Mouse (Mus musculus): ENCODE measurements around the gene Hes2.
A peak's percentile ranks its signal among the peaks of the same experiment; 100 is the strongest.

Hes2 gene

GRCm38 (mm10) chr4:152160748-152161147, 2.1 kb downstream of the Hes2 start:
- DNase-seq (ENCODE audit: low read depth) = no peak

- no peak for DNase-seq (ENCODE audit: low read depth)
Observed at GRCm38 (mm10) chr4:152161601-152162000, 2.9 kb downstream of the Hes2 start.

GRCm38 (mm10) chr4:152162748-152163147, 4.1 kb downstream of the Hes2 start:
- DNase-seq (ENCODE audit: low read depth) = no peak

- DNase-seq (ENCODE audit: low read depth) = peak; percentile 69
Observed at GRCm38 (mm10) chr4:152165036-152165931, 6.6 kb downstream of the Hes2 start.

DNA sequence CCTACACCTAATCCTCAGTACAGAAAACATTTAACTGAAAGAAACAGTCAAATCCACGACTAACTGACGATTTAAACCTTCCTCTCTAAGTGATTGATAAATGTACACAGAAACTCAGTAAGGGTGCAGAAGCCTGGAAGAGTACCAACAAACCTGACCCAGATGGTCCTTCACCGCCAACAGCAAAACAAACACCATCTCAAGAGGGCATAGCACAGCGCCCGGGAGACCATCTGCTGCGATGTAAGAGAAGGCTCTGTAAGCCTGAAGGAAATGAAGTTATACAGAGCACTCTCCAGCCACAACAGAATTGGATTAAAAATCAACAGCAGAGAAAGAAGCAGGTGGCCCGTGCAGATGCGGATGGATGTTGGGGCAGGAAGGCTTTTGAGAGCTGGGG, 9.4 kb downstream of the Hes2 start:
- no peak for DNase-seq (ENCODE audit: low read depth)

DNA sequence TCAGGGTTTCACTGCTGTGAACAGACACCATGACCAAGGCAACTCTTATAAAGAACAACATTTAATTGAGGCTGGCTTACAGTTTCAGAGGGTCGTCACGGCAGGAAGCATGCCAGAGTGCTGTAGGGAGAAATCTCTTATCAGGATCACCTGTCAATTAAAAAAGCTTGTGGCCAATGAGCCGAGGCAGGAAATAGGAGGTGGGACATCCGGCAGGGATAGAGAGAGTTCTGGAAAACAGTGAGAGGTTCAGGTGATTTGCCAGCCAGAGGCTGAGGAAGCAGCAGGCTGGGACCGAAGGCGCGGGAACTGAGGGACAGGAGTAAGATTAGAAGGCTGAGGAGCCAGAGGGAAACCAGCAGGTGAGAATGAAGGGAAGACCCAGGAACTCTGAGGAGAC, 10.4 kb downstream of the Hes2 start:
- DNase-seq (ENCODE audit: low read depth) = no peak

DNA sequence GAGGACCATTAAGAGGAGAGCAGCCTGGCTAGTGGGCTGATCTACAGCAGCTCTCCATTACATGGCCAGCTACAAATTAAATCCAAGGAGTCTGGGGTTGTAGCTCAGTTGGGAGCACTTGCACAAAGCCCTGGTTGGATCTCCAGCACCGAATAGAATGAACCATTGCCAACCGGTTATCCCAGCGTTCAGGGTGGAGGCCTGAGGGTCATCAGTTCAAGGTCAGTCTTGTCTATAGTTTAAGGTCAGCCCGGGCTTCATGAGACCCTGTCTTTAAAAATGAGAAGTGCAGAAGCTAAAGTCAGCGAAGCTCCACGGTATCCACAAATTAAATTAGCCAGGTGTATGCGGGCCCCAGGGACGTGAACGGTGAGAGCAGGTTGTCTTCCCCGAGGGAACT, 11.6 kb downstream of the Hes2 start:
- no peak for DNase-seq (ENCODE audit: low read depth)

DNA sequence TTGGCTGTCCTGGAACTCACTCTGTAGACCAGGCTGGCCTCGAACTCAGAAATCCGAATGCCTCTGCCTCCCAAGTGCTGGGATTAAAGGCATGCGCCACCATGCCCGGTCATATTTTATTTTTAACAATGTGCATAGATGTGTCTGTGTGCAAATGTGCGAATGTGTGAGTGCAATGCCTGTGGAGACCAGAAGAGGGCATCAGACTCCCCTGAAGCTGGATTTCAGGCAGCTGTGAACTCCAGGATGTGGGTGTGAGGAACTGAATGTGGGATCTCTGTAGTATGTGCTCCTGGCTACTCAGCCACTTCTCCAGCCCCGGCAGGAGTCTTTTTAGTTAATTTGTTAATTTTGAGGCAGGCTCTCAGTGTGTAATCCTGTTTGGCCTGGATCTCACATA, 12.9 kb downstream of the Hes2 start:
- DNase-seq (ENCODE audit: low read depth) = no peak

GRCm38 (mm10) chr4:152173041-152173440, 14.4 kb downstream of the Hes2 start:
- DNase-seq (ENCODE audit: low read depth) = no peak

GRCm38 (mm10) chr4:152173956-152174355, 15.3 kb downstream of the Hes2 start:
- DNase-seq (ENCODE audit: low read depth) = no peak

GRCm38 (mm10) chr4:152176638-152177037, 18.0 kb downstream of the Hes2 start:
- no peak for DNase-seq (ENCODE audit: low read depth)

DNA sequence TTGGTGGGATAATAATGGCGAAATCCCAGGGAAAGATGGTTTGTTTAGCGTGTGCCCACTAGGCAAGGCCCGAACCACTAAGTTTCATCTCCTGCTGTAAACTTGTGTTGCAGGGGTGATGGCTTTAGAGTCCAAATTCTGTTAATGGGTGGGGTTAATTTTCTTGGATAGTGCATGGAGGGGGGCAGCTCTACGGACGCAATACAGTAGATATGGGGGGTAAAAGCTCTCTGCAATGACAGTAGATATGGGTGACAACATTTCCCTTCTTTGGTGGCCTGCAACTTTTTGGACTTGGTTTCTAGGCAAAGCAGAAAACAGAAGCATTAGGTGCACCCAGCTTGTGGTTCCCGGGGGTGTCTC, 18.5 kb downstream of the Hes2 start:
- no peak for DNase-seq (ENCODE audit: low read depth)

GRCm38 (mm10) chr4:152177537-152178343, 19.1 kb downstream of the Hes2 start, which contains the start of gene Acot7:
TSS of gene Acot7 (plus strand) at chr4:152178134.
- DNase-seq (ENCODE audit: low read depth) = peak; percentile 47

- DNase-seq (ENCODE audit: low read depth) = no peak
Observed at GRCm38 (mm10) chr4:152178344-152178864, 19.7 kb downstream of the Hes2 start.

DNA sequence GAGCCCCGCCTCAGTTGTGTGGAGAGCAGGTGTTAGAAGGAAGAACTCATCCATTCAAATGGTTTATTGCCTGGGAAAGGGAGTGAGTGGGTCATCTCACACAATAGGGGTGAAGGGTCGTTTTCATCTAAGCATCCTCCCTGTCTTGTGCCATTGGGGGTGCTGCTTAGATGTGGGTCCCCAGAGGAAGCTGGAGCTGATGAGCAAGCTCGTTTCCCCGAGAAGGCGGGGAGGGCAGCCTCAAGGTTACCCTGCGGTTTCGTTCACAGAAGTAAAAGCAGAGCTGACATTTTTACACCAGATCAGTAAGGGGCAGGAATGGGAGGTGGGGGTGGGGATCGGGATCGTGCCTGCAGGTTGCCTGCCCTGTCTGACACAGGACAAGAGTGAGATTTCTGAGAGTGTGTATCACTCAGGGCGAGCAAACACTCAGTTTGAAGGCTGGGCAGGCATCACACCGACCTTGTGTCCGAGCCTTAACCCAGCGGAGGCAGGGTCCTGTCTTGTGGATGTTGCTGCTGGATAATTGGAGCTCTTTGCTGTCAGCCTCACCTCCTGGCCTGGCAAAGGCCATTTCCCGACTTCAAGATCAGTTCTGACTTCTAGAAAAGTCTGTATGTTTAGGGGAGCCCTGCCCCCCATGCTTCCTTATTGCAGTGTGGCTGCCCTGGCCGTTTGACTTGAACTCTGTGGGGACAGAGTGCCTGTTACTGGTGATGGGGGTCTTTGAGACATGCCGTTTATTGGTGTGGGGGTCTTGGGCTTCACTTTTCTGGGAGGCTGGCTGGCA, 20.4 kb downstream of the Hes2 start:
- no peak for DNase-seq (ENCODE audit: low read depth)

- DNase-seq (ENCODE audit: low read depth) = no peak
Observed at GRCm38 (mm10) chr4:152179946-152180660, 21.4 kb downstream of the Hes2 start.

- no peak for DNase-seq (ENCODE audit: low read depth)
Observed at GRCm38 (mm10) chr4:152182205-152182604, 23.5 kb downstream of the Hes2 start.

DNA sequence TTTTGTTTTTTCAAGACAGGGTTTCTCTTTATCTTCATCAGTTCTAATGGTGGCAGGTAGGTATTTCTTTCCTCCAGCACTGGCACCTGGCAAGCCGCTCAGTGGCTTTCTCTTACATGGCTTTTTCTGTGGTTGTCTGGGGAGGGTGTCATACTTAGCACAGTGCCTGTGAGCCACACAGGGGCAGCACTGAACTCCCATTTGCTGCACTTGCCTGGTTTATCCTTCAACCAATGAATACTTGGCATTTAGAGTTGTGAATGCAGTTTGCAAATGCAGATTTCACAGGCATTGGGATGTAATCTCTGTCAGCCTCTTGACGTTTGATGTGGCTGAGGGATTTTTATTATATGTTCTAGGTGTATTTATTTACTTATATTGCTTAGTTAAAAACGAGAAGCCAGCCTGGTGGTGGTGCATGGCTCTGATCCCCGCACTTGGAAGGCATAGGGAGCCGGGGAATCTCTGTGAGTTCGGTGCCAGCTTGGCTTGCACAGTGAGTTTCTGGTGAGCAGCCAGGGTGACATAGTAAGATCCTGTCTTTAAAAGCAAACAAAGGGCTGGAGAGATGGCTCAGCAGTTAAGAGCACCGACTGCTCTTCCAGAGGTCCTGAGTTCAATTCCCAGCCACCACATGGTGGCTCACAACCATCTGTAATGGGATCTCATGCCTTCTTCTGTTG, 25.8 kb downstream of the Hes2 start:
- no peak for DNase-seq (ENCODE audit: low read depth)

- DNase-seq (ENCODE audit: low read depth) = peak; percentile 71
Observed at GRCm38 (mm10) chr4:152185137-152185509, 26.5 kb downstream of the Hes2 start.

DNA sequence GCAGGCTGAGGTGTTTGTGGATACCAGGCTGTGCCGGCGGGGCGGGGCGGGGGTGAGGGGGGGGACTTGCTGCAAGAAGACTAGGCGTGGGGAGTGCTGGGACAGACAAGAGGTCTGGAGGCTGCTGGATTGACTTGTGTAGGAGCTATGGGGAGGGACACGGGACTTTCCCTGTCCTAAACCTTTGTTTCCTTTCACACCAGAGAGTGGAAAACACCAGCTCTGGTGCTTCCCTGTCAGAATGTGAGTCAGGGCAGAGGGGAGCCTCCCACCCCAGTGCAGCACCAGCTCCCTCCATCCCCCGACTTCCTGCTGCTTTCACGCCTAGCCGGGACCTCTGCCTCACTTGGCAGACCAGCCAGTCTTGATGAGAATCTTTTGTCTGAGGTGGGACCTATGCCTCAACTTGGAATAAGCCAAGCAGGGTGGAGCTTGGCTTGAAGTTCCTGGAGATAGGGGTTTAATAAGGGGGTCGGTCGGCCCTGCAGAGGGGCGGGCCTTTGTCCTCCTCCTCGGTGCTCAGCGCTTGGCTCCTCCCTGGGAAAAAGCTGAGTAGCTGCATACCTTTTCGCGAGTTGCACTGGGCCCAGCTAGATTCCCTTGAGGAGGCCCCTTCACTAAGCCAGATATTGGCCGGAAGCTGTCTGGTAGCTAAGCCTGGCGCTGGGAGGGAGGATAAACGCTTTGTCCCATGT, 27.0 kb downstream of the Hes2 start:
- peak; percentile 62 for DNase-seq (ENCODE audit: low read depth)

All from fibroblast of lung, adult 2 months (primary cell).